Mouse (Mus musculus): ENCODE data around the gene Eomes.
A peak's percentile ranks its signal among the peaks of the same experiment; 100 is the strongest.

The Eomes gene

DNA sequence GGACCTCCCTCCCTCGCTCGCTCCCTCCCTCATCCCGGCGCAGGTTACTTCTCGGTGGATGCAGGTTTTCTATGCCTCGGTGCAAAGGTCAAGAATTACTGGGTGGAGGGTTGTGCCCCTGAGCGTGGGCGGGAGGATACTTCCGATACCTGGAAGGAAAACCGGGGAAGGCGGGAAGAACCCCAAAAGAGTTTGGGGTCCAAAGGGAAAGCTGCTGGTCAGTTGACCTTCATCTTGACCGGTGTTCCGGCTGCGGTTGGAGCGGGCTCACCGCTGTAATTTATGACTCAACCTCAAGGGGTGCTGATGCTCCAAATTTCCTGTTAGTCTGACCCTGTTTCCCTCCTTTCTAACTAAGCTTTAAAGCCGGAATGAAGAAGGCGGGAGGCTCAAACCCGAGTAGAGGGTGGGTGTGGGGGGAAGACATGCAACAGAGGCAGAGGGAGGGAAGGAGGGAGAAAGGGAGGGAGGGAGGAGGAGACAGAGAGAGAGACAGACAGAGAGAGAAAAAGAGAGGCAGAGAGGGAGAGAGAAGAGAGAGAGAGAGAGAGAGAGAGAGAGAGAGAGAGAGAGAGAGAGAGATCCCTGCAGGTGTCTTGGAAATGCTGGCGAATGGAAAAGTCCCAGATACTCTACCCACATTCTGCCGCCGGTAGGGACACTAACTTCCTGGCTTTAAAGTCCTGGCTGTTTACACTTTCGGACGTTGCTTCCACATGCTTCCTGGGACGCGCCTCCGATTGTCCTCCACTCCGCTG, 10.3 kb downstream of the Eomes start:
- peak; percentile 81 for DNase-seq

DNA sequence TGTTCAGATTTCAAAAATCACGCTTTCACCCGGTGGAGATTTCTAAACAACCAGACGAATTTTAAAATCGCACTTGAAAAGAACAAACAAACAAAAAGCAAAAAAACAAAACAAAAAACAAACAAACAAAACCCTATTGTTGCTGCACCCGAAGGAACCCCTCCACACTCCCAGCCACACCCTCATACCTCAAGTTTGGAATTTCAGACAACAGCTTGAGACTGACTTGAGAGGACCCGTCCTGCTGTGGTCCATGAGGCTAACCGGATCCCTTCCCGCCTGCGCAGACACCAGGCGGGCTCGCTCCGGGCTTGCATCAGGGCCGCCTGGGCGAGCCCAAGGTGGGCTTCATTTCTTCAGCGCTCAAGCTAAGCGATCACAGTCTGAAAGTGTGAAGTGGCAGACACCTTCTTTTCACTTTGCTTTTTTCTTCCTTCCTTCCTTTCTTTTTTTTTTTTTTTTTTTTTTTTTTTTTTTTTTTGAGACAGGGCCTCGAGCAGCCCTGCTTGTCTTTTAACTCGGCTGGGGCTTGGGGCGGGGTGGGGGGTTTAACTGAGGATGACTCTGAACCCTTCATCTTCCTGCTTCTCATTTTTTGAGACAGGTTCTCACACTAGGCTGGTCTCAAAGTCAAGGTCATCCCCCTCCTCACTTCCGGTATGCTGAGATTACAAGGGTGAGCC, 11.0 kb downstream of the Eomes start:
- peak; percentile 30 for DNase-seq

DNA sequence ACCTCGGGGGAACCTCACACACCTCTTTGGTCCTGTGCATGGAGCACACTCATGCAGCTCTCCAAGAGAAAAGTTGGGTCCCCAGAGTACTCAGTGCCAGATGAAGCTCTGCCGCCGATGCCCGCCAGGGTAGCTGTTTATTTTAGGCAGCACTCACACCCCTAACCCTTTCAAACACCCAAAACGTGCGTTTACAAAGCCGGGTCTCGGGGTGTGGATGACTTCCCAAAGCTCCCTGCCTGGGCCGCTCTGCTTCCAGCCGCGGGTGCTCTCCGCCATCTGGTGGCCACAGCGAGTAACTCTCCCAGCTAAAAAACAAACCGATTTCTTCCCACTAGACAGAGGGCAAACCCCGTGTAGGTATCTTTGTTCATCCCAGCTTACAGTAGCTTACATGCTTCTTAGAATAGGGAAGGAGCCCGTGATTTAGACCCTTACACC, 11.6 kb downstream of the Eomes start:
- peak; percentile 84 for DNase-seq

DNA sequence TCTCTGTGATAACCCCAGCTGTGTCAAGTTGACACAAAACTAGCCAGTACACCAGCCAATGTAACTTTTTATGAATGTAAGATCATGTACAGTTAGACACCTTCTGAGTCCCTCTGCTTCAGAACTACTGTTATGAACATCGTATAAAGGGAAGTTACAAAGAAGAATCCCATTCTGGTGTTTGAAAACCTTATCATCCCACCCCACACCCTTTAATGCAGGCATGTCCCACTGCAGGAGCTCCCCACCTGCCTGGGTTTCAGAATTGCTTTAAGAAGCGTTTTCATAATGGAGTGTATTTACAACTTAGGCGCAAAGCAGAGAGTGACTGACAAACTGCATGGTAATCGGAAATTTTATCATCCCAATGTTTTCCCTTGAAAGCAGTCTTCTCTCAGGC, 13.2 kb downstream of the Eomes start:
- DNase-seq, result no peak

DNA sequence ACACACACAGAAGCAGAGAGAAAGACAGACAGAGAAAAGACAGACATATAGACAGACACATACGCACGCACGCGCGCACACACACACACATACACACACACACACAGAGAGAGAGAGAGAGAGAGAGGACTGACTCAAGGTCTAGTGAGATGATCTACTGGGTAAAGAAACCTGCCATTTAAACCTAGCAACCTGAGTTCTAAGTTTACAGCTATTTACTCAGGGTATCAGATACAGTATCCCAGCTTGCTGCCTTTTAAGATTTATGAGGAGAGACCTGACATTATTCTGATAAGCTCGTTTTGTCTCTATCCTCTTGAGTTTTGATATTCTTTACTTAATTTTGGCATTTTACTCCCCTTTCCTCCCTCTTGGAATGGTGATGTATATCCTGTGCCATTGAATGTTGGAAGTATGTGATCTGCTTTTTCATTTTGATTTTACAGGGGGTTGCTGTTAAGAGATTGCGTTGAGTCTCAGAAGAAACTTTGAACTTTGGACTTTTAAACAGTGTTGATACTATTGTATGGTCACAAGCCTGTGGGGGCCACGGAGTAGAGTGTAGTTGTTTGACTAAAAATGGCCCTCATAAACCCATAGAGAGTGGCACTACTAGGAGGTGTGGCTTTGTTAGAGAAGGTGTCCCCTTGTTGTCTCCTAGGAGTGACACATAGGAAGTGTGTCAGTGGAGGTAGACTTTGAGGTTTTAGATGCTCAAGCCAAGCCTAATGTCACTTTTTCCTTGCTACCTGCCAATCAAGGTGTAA, 15.1 kb downstream of the Eomes start:
- no peak for DNase-seq

DNA sequence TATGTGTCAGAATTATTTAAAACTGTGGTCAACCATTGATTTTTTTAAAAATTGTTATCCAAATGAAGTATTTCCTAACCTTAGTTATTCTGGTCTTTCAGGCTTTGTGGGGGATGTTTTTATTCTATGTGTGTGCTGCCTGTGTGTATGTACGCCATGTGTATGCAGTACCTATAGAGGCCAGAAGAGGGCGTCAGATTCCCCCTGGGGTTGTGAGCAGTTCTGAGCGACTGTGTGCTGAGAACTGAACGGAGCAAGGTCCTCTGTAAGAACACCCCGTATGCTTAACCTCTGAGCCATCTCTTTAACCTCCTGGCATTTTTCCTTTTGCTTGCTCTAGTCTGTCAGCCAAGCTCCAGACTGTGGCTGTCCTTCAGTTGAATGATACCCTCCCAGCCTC, 16.1 kb downstream of the Eomes start:
- no peak for DNase-seq

DNA sequence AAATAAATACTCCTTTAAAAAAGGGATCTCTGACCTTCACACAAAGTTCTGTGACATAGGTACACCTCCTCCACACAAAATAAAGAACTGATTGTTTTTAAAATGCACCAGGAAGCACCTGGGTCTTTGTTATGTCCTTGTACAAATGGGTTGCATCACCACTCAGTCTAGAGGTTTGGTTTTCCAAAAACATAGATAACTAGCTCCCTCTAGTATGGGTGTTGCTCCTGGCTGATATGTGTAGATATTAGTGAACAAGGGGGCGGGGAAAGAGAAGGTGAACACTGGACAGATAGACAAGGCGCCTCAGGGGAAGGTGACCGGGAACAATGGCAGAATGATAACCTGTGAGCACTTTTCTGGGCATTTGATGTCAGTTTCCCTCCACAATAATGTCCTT, 17.9 kb downstream of the Eomes start:
- DNase-seq, result no peak

DNA sequence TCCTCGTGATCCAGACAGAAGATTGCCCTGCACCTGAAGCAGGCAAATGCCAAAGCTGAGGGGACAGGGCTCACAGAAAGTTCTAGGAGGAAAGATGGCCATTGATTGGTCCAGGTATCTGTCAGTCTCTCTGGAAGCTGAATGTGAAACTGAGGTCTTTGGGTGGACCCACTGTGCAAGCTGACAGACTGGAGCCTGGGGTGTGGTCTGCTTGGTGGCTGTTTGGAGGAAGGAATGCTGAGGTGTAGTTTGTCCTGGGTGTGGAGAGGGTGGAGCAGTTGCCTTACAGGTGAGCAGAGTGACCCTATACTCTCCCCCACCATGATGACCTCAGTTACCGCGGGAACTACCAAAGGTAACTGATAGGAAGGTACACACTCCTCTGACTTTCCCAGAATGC, 18.9 kb downstream of the Eomes start:
- DNase-seq, result no peak

DNA sequence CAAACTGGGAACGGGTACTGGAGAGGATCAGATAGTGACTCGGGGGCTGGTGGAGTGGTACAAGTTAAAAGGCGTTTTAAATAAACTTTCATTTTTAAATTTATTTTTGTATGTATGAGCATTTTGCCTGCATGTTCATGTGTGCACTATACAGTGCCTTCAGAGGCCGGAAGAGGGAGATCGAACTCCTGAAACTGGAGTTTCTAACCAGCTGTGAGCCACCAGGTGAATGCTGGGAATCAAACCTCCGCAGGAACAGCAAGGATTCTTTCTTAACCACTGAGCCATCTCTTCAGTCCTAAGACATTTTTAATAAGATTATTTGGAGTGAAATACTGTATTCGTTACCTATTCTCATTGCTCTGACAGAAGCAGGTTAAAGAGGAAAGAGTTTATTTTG, 20.0 kb downstream of the Eomes start:
- DNase-seq, result no peak

DNA sequence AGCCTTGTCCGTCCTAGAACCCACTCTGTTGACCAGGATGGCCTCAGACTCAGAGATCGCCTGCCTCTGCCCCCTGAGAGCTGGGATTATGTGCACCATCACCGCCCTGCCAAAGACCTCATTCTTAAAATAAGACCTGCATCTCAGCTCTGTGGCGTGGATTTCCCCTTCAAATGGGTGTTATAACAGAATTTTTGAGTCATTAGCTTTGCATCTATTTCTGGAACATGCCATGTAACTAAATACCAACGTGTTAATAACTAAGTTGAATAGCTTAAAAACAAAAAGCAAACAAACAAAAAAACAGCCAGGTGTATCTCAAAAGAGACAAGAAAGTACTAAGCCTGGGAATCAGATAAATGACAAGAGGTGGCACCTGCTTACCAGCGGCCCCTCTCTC, 23.0 kb downstream of the Eomes start:
- DNase-seq, result no peak

DNA sequence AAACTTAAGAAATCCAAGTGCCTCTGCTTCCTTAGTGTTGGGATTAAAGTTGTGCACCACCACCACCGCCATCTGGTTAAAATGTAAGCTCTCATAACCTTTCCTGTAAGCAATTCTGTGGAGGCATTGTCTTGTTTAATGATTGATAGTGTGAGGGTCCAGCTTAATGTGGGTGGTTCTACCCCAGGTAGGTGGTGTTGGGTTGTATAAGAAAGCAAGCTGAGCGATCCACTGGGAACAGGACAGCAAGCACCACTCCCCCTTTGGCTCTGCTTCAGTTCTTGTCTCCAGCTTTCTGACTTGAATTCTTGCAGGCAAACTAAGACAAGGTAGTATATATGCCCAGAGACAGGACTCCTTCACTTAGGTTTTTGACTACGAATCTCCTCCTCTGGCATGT, 26.6 kb downstream of the Eomes start:
- DNase-seq, result no peak

DNA sequence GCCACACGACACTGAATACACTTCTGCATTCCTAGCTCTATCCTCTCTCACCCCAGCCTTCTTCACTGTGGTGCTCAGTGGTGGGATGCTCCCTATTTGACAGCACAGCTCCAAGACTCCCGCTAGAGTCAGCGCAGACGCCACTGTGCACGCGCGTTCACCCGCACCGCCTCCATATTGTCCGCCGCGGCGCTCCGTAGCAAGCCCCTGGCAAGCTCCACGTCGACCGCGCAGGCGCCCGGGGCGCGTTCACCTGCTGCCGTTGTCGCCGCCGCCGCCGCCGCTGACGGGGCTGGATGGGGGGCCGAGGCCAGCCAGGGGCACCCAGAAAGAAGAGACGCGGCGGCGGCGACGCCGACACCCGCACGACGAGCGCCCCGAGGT, 28.0 kb downstream of the Eomes start, which contains the start of gene Golga4:
Golga4 (plus strand) TSS at position 248 of the 384 bp plus-strand sequence.
- peak; percentile 94 for DNase-seq

DNA sequence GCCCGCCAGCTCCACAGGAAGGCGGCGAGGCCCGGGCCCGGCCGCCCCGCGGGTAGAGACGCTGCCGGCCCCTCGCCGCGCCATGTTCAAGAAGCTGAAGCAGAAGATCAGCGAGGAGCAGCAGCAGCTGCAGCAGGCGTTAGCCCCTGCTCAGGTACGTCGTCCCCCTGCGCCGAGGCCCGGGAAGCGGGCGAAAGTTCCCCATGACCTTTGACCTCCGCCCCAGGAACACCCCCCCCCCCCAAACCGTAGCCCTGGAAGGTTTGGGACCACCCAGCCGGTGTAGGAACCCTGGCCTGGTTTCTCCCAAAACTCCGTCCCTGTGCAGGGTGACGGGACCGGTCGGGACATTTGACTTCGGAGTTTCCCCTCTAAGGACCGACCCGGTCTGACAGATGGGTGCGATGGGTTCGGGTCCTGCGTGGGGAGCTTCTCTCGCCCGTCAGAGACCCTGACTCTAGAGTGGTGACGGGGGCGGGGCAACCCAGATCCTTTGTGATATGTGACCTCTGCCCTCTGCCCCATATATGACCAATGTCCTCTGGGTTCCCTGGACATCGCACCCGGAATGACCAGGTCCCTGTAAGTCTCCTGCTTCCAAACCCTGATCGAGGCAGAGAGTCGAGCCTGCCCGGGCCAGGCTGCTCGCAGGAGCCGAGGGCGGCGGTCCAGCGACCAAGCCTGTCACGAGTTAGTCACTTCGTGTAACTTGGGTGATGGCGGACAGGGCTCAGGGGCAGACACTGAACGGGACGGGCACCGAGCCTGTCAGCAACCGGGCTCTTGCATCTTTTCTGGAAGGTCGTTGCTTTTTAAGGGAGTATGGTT, 28.6 kb downstream of the Eomes start:
- DNase-seq, result peak; percentile 56

DNA sequence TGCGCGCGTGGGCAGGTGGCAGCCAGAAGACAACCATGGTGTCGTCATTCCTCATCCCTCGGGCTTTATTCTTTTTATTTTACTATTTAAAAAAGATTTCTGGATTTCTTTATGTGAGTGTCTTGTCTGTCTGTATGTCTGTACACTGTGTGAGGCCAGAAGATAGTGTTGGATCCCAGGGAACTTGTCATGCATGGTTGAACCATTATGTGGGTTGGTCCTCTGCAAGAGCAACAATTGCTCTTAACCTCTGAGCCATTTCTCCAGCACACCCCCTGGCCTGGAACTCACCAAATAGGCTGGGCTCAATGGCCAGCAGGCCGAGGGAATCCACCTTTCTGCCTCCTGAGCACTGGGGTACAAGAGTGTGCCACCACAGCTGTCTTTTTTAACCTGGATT, 29.5 kb downstream of the Eomes start:
- DNase-seq, result no peak

DNA sequence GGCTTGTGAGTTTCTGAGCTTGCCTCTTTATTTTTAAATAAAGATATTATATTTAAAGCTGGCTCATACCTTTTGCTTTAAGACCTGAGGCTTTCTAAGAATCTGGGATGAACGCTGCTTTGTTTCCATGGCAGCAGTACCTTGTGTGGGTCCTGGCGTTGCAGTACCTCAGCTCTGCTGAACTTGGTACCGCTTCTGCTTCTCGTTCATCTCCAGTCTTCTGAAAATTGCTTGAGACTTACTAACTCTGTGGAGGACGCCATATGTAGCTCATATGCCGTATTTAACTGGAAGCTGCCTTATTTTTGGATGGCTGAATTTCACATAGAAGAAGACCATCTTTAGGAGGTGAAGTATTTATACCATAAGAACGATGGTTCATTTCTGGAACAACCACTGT, 30.6 kb downstream of the Eomes start:
- no peak for DNase-seq

DNA sequence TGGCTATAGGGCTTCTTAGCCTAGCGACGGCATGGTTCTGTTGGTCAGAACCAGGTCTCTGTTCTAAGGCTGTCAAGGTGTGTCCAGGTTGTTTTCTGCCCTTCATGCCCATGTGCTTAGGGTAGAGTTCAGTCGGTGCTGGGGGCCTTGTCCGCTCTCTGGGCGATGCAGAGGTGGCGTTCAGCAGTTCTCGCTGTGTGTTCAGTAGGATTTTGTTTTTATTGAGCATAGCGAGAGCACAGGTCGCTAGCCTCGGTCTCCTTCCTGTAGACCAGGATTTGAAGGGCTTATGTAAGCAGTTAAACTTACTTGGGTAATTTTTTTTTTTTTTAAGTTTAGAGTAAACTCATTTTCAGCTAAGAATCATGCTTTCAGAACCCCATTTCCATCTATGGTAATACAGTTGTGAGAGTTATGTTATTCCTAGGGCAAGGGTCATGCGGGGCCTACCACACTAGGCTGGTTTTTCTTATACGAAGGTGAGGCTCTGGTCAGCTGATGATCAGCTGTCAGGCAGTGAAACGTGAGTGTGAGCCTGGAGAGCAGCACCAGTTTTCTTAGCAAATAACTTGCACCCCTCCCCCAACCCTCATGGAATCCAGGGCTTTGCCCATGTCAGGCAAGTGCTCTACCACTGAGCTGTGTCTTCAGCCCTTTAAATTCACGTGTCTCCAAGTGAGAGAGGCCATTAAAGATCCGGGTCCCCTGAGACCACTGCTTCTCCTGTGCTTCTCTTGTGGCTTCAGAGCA, 33.1 kb downstream of the Eomes start:
- no peak for DNase-seq

DNA sequence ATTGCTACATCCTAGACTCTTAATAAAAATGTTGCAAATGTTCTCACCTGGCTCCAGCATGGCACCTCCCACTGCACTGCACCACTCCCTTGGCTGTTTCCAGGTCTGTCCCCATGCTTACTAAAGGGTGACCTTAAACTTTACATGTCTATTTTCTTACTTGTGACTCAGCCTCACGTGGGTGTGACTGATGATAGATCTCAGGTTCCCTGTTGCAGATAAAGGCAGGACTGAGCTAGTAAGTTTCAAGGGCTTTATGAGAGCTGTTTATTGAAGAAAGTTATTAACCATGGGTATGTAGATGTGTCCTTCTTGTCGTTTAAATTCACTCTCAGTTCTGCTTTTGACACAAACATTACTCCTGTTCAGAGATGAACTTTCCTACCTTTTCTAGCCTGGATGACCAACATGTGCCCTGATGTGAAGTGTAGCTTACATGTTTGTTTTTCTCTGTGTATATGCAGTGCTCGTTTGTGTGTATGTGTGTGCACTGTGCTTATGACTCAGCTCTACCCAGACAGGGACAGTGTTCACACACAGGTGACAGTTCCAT, 34.7 kb downstream of the Eomes start:
- no peak for DNase-seq

DNA sequence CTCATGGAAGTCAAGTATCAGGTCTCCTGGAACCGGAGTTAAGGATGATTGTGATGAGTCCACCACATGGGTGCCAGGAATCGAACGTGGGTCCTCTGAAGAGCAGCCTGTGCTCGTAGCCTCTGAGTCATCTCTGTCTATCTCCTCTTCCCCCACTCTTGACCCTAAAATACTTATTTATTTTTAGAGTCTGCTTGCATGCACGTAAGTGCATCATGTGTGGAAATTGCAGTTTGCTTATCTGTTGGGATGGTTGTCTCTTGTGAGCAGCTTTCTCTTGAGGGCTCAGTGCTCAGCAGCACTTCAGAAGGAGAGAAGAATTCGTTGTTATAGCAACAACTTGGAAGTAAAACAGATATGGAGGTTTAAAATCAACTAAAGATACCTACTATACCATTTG, 37.5 kb downstream of the Eomes start:
- DNase-seq, result no peak

DNA sequence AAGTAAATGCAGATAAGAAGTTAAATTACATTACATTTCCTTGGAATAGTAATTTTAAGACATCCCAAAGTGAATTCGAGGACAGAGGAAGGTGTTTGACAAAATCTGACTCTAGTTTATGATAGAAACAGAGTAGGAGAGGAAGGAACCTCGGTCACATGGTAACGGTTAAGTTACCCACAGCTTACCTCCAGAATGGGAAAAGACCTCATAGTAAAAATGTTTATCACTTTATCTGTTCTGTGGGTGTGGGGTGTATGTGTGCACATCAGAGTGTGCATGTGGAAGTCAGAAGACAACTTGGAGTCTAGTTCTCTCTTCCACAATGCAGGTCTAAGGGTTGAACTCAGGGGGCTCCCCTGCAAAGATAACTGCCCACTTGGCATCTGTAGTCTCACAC, 38.1 kb downstream of the Eomes start:
- no peak for DNase-seq

DNA sequence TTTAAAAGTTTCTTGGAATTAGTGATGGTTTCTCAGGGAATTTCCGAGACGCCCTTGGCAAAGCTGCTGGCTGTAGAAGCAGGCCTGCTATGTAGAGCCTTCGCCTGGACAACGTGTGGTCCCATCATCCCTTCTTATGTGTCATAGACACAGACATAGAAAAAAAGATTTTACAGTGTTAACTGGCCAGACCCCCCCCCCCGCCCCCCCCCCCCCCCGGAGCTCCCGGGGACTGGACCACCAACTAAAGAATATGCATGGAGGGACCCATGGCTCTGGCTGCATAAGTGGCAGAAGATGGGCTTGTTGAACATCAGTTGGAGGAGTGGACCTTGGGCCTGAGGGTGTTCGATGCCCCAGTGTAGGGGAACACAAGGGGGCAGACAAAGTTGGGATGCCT, 39.6 kb downstream of the Eomes start:
- DNase-seq, result no peak

DNA sequence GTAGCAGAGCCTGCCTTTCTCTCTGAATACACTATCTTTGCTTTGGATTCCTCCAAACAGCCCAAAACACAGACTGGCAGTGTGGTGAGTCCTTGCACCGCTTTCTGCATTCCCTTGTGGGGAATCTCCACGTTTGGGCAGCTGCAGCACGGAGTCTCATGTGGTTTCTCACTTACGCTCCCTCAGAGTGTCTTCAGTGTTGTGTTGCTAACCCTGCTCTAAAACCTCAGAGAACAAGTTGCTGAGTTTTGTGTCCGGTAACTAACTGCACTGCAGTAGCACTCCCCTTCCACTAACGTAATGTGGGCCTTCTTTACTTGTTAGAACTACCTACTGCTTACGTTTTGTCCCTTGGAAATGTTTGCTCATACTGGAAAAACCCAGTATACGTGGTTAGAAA, 41.1 kb downstream of the Eomes start:
- no peak for DNase-seq

DNA sequence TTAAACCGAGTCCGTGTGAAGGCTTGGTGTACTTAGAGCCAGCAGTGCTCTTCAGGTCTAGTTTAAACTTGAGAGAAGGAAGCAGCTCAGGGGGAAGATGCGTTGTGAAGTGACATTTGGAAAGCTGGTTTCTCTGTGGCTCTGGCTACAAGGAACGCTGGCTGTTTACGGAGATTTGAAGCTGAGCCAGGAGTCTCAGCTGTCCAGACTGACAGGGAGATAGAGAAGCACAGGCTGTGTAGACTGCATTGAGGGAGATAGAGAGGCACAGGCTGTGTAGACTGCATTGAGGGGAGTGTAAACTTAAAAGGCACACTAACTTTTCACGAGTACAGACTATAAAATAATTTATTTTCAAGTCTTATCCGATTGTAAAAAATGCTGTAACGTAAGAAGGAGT, 42.0 kb downstream of the Eomes start:
- no peak for DNase-seq
